Mouse (Mus musculus) heart, postnatal 4 days (tissue): ENCODE data around the gene Rnf32. TPM values are rescaled to one million over a fixed set of nuclear protein-coding genes. Genes with fewer than 3 reads are reported as not detected.

Experiments
- DNase-seq: peaks from one replicate; pipeline ENCODE4 v3.0.0; 2021
- total RNA-seq, 2 experiments: library from RNA; stranded (reverse); gene quantifications; 2 replicates each; pipeline ENCODE4 v1.2.3; 2021

Gene Rnf32
- under 1 TPM; 0.91 to 0.95 TPM for total RNA-seq

- peak; percentile 77 for DNase-seq
Observed at GRCm38 (mm10) chr5:29195570-29196263, at the start of gene Rnf32. TSS of gene Rnf32 (plus strand) at chr5:29195992.

GRCm38 (mm10) chr5:29150146-29150545 lies 45.6 kb upstream of the Rnf32 start:
- no peak for DNase-seq

GRCm38 (mm10) chr5:29159849-29160248 lies 35.9 kb upstream of the Rnf32 start:
- DNase-seq: no peak

GRCm38 (mm10) chr5:29166947-29167346 lies 28.8 kb upstream of the Rnf32 start:
- no peak for DNase-seq

- DNase-seq: no peak
Observed at GRCm38 (mm10) chr5:29170193-29170592, 25.6 kb upstream of the Rnf32 start.

- no peak for DNase-seq
Observed at GRCm38 (mm10) chr5:29171165-29171564, 24.6 kb upstream of the Rnf32 start.

- DNase-seq: no peak
Observed at GRCm38 (mm10) chr5:29186798-29187197, 9.0 kb upstream of the Rnf32 start.

- no peak for DNase-seq
Observed at GRCm38 (mm10) chr5:29195231-29195569, 592 bp upstream of the Rnf32 start.

- no peak for DNase-seq
Observed at GRCm38 (mm10) chr5:29196264-29196658, 469 bp downstream of the Rnf32 start.

- no peak for DNase-seq
Observed at GRCm38 (mm10) chr5:29197187-29197586, 1.4 kb downstream of the Rnf32 start.

GRCm38 (mm10) chr5:29198960-29199488 lies 3.2 kb downstream of the Rnf32 start:
- no peak for DNase-seq

GRCm38 (mm10) chr5:29199868-29200267 lies 4.1 kb downstream of the Rnf32 start:
- no peak for DNase-seq

- no peak for DNase-seq
Observed at GRCm38 (mm10) chr5:29205690-29206089, 9.9 kb downstream of the Rnf32 start.

- DNase-seq: no peak
Observed at GRCm38 (mm10) chr5:29211980-29212555, 16.3 kb downstream of the Rnf32 start.

- DNase-seq: no peak
Observed at GRCm38 (mm10) chr5:29217997-29218396, 22.2 kb downstream of the Rnf32 start.

GRCm38 (mm10) chr5:29224089-29224488 lies 28.3 kb downstream of the Rnf32 start:
- DNase-seq: no peak

GRCm38 (mm10) chr5:29230481-29230880 lies 34.7 kb downstream of the Rnf32 start:
- DNase-seq: no peak

GRCm38 (mm10) chr5:29238379-29238778 lies 42.6 kb downstream of the Rnf32 start:
- DNase-seq: no peak

- no peak for DNase-seq
Observed at GRCm38 (mm10) chr5:29244769-29245168, 49.0 kb downstream of the Rnf32 start.

- DNase-seq: no peak
Observed at GRCm38 (mm10) chr5:29250795-29251495, 55.2 kb downstream of the Rnf32 start.

- DNase-seq: no peak
Observed at GRCm38 (mm10) chr5:29251496-29251873, 55.7 kb downstream of the Rnf32 start.

GRCm38 (mm10) chr5:29253876-29254275 lies 58.1 kb downstream of the Rnf32 start:
- no peak for DNase-seq

GRCm38 (mm10) chr5:29270879-29271278 lies 75.1 kb downstream of the Rnf32 start:
- DNase-seq: no peak

- DNase-seq: no peak
Observed at GRCm38 (mm10) chr5:29273426-29273825, 77.6 kb downstream of the Rnf32 start.
